Comparison of ENCODE assay signal across 8 mouse cellular contexts in genomic region chr6:38066215-38066614, GRCm38 (mm10). TPM values are rescaled to one million over a fixed set of nuclear protein-coding genes. Genes with fewer than 3 reads are reported as not detected.
DNase-seq lines count a peak whose midpoint lies in the region; ATAC-seq and TF ChIP-seq lines count a peak whose summit lies in the region.

No protein-coding gene starts in this region.

- 5% methylated on average over 5 of the region's 5 CpGs for WGBS in limb, embryonic 11.5 days
- WGBS in stomach, embryonic 16.5 days, result 5% methylated on average over 5 of the region's 5 CpGs

- no peaks in the 10 kb centered on the region for H3K27me3 ChIP-seq in limb, embryonic 11.5 days (ENCODE audit: control insufficient read depth, insufficient read depth, low read length)
- H3K27me3 ChIP-seq in myocyte (ENCODE audit: control insufficient read depth, insufficient read depth, insufficient read length), result no peaks in the 10 kb centered on the region
- no peaks in the 10 kb centered on the region for H3K27me3 ChIP-seq in stomach, embryonic 16.5 days (ENCODE audit: control insufficient read depth, insufficient read depth, low read length)

- no peak for TF ChIP-seq POLR2A in myocyte (IDR thresholded peaks at IDR 0.05; ENCODE audit: insufficient read length, low read depth)

- 0 out of 2 replicates have a peak, but pooled peaks have one; percentile 44 for ATAC-seq in limb, embryonic 11.5 days (ENCODE audit: insufficient number of reproducible peaks, low FRiP score, low TSS enrichment, low read depth)
- ATAC-seq in stomach, embryonic 16.5 days (ENCODE audit: insufficient read depth, low FRiP score), result peak; percentile 29; the same call in 1 of the 2 replicates

- no peaks in the 10 kb centered on the region for H3K4me1 ChIP-seq in limb, embryonic 11.5 days (ENCODE audit: control insufficient read depth, insufficient read depth, low read length)
- no peaks in the 10 kb centered on the region for H3K4me1 ChIP-seq in stomach, embryonic 16.5 days (ENCODE audit: control insufficient read depth, insufficient read depth, low read length)

- H3K27ac ChIP-seq in limb, embryonic 11.5 days (replicated peaks; ENCODE audit: low read depth, low read length), result no peak overlapping the region
- H3K27ac ChIP-seq in stomach, embryonic 16.5 days (ENCODE audit: low read length), result no peak overlapping the region

- H3K9me3 ChIP-seq in limb, embryonic 11.5 days (ENCODE audit: control insufficient read depth, low read length), result no peaks in the 10 kb centered on the region
- H3K9me3 ChIP-seq in stomach, embryonic 16.5 days (replicated peaks; ENCODE audit: control insufficient read depth, low read length), result 0 out of 2 replicates have a peak, but pooled peaks cover 4% of the 10 kb centered on the region

- H3K9ac ChIP-seq in limb, embryonic 11.5 days (ENCODE audit: low read length), result no peak overlapping the region
- no peak overlapping the region for H3K9ac ChIP-seq in stomach, embryonic 16.5 days (ENCODE audit: low read length)

- no peak overlapping the region for H3K4me2 ChIP-seq in limb, embryonic 11.5 days (ENCODE audit: low read depth, severe bottlenecking)
- peak overlapping the region; percentile 34 for H3K4me2 ChIP-seq in myocyte (ENCODE audit: low read depth)
- H3K4me2 ChIP-seq in stomach, embryonic 16.5 days (ENCODE audit: low read depth, low read length), result no peak overlapping the region

- H3K36me3 ChIP-seq in limb, embryonic 11.5 days (ENCODE audit: control insufficient read depth, insufficient read depth, low read length), result no peaks in the 10 kb centered on the region
- H3K36me3 ChIP-seq in myocyte (ENCODE audit: control insufficient read depth, insufficient read depth), result no peaks in the 10 kb centered on the region
- H3K36me3 ChIP-seq in stomach, embryonic 16.5 days (ENCODE audit: control insufficient read depth, insufficient read depth, low read length), result no peaks in the 10 kb centered on the region

- H3K79me2 ChIP-seq in myocyte (ENCODE audit: control insufficient read depth, insufficient read depth), result no peaks in the 10 kb centered on the region

- DNase-seq in B cell, adult 2 months, result peak; percentile 70 to 73
- peak; percentile 48 to 83 for DNase-seq in adrenal gland, adult (ENCODE audit: inconsistent age in 2 of 2, low spot score in 1 of 2)
- DNase-seq in embryo, embryonic 11.5 days (ENCODE audit: low read depth, low spot score), result peak; percentile 71
- peak; percentile 62 for DNase-seq in heart, adult 8-10 months (ENCODE audit: low spot score)
- DNase-seq in kidney, adult 9 months, result peak; percentile 62
- peak; percentile 77 for DNase-seq in limb, embryonic 11.5 days (ENCODE audit: low spot score)

- no peak overlapping the region for H3K4me3 ChIP-seq in limb, embryonic 11.5 days (ENCODE audit: low read depth, low read length)
- no peak overlapping the region for H3K4me3 ChIP-seq in myocyte
- no peak overlapping the region for H3K4me3 ChIP-seq in stomach, embryonic 16.5 days (replicated peaks; ENCODE audit: low read length)

- H3ac ChIP-seq in myocyte (ENCODE audit: control insufficient read depth, insufficient read length), result no peak overlapping the region

TF ChIP-seq in myocyte, 11 proteins besides CTCF, POLR2A, EP300 and RAD21:
- TF ChIP-seq CEBPB (IDR thresholded peaks at IDR 0.05; ENCODE audit: insufficient read depth, poor library complexity, severe bottlenecking), result no peak
- no peak for TF ChIP-seq MYOG (IDR thresholded peaks at IDR 0.05; ENCODE audit: control insufficient read depth in 1 of 3, insufficient read depth in 1 of 3, insufficient read length in 2 of 3, low read depth in 2 of 3)
- TF ChIP-seq E2F4 (IDR thresholded peaks at IDR 0.05; ENCODE audit: insufficient read depth), result no peak
- TF ChIP-seq SRF (IDR thresholded peaks at IDR 0.05; ENCODE audit: control insufficient read depth, insufficient read length, low read depth), result no peak
- TF ChIP-seq USF1 (IDR thresholded peaks at IDR 0.05; ENCODE audit: low read depth), result no peak
- TF ChIP-seq MYOD1 (IDR thresholded peaks at IDR 0.05; ENCODE audit: control insufficient read depth in 1 of 3, insufficient read length in 2 of 3, low read depth in 2 of 3), result no peak
- TF ChIP-seq REST (IDR thresholded peaks at IDR 0.05; ENCODE audit: insufficient read depth, insufficient read length), result no peak
- no peak for TF ChIP-seq POLR2AphosphoS2 (IDR thresholded peaks at IDR 0.05; ENCODE audit: insufficient read length, low read depth)
- TF ChIP-seq TCF3 (IDR thresholded peaks at IDR 0.05; ENCODE audit: insufficient read length, low read depth), result no peak
- no peak for TF ChIP-seq MAX (IDR thresholded peaks at IDR 0.05; ENCODE audit: low read depth)
- TF ChIP-seq TCF12 (IDR thresholded peaks at IDR 0.05; ENCODE audit: insufficient read depth, poor library complexity, severe bottlenecking), result no peak

RNA-seq across cellular contexts. Expression of gene Svopl, which starts 19.4 kb away (rescaled TPM):
- total RNA-seq in heart, adult 8-10 months (2022), result 1 to 10 TPM in 1 of 4 experiments, under 1 TPM in 3; 0.13 to 1.0 (median 0.62) TPM
- 4.2 and 5.4 TPM in 2 replicates for polyA plus RNA-seq in limb, embryonic 11.5 days (2014; fragmentation: Nextera tagmentation; extraction: Ambion mirVana)
- polyA plus RNA-seq in myocyte (2012; fragmentation: generic; extraction: Trizol), result not detected
- 1.5 and 1.9 TPM in 2 replicates for polyA plus RNA-seq in stomach, embryonic 16.5 days (2015; fragmentation: Nextera tagmentation; extraction: Ambion mirVana)

RNA-seq across cellular contexts. Expression of gene Tmem213, which starts 42.8 kb away (rescaled TPM):
- not detected for total RNA-seq in heart, adult 8-10 months (2022)
- polyA plus RNA-seq in limb, embryonic 11.5 days (2014; fragmentation: Nextera tagmentation; extraction: Ambion mirVana), result not detected in 2 replicates
- polyA plus RNA-seq in myocyte (2012; fragmentation: generic; extraction: Trizol), result not detected
- polyA plus RNA-seq in stomach, embryonic 16.5 days (2015; fragmentation: Nextera tagmentation; extraction: Ambion mirVana), result 2.6 and 2.9 TPM in 2 replicates

RNA-seq across cellular contexts. Expression of gene Atp6v0a4, which starts 58.2 kb away (rescaled TPM):
- 1 to 10 TPM; 2.0 to 3.9 (median 2.2) TPM for total RNA-seq in heart, adult 8-10 months (2022)
- not detected in 2 replicates for polyA plus RNA-seq in limb, embryonic 11.5 days (2014; fragmentation: Nextera tagmentation; extraction: Ambion mirVana)
- polyA plus RNA-seq in myocyte (2012; fragmentation: generic; extraction: Trizol), result 0.01 TPM
- 9.3 and 17.7 TPM in 2 replicates for polyA plus RNA-seq in stomach, embryonic 16.5 days (2015; fragmentation: Nextera tagmentation; extraction: Ambion mirVana)
